Mouse (Mus musculus): ENCODE data around the gene Ets2.

GRCm38 (mm10) chr16:95710129-95710528 lies 8.3 kb downstream of the Ets2 start:
- TF ChIP-seq ZNF384 (IDR thresholded peaks at IDR 0.05; ENCODE audit: low read depth, low read length) (no peak), ZC3H11A (IDR thresholded peaks at IDR 0.05; ENCODE audit: borderline replicate concordance, low read depth, low read length) (no peak), CHD2 (IDR thresholded peaks at IDR 0.05; ENCODE audit: low read depth, low read length) (no peak)

Measured in ES-E14 (cell line).